9 mouse cellular contexts compared by ENCODE assay signal in genomic region chr2:50066968-50067315, GRCm38 (mm10). TPM values are rescaled to one million over a fixed set of nuclear protein-coding genes. Genes with fewer than 3 reads are reported as not detected.
DNase-seq lines count a peak whose midpoint lies in the region; ATAC-seq and TF ChIP-seq lines count a peak whose summit lies in the region.
"Had no signal": no experiment of that assay in that cellular context is flagged by ENCODE, and none has a peak within 500 bp of the region (broad histone marks: within the 10 kb centered on the region; RNA-seq: fewer than 3 reads in every experiment).

No protein-coding gene starts in this region.

- no peak overlapping the region; the same call in 1 of the 2 replicates for H3K27ac ChIP-seq in heart, embryonic 15.5 days
- H3K27ac ChIP-seq in ES-E14 (ENCODE audit: insufficient read depth, low read depth, low read length, poor library complexity, severe bottlenecking): no peak overlapping the region
- peak overlapping the region; percentile 82 for H3K27ac ChIP-seq in hindbrain, embryonic 10.5 days
- H3K27ac ChIP-seq in midbrain, embryonic 10.5 days (replicated peaks): peak overlapping the region; percentile 81

- peaks cover 9% of the 10 kb centered on the region; the same call in 1 of the 2 replicates for H3K27me3 ChIP-seq in heart, embryonic 15.5 days
- peaks cover 22% of the 10 kb centered on the region; the same call in 1 of the 2 replicates for H3K27me3 ChIP-seq in hindbrain, embryonic 10.5 days (ENCODE audit: insufficient read depth, poor library complexity, severe bottlenecking)
- H3K27me3 ChIP-seq in midbrain, embryonic 10.5 days (ENCODE audit: low read depth, poor library complexity, severe bottlenecking): peaks cover 46% of the 10 kb centered on the region

- H3K36me3 ChIP-seq in heart, embryonic 15.5 days: no peaks in the 10 kb centered on the region
- H3K36me3 ChIP-seq in ES-E14 (ENCODE audit: control insufficient read depth, insufficient read depth, low read length, poor library complexity, severe bottlenecking): no peaks in the 10 kb centered on the region
- H3K36me3 ChIP-seq in hindbrain, embryonic 10.5 days: no peaks in the 10 kb centered on the region
- no peaks in the 10 kb centered on the region for H3K36me3 ChIP-seq in midbrain, embryonic 10.5 days

- DNase-seq in heart, adult 18-20 months: no peak
- no peak for DNase-seq in ES-E14 (ENCODE audit: low read depth, low spot score)
- no peak for DNase-seq in hindbrain, embryonic 10.5 days (ENCODE audit: low spot score)
- DNase-seq in midbrain, embryonic 10.5 days (ENCODE audit: low spot score): no peak
- DNase-seq in spleen, postnatal 10 days (ENCODE audit: low spot score in 2 of 2): no peak
- no peak for DNase-seq in thymus, postnatal 36 days
- DNase-seq in adrenal gland, postnatal 36 days: no peak
- DNase-seq: cerebellum, adult 11-12 months had no signal

- 2% methylated on average over 9 of the region's 9 CpGs for WGBS in heart, embryonic 15.5 days
- 2% methylated on average over 9 of the region's 9 CpGs for WGBS in hindbrain, embryonic 10.5 days
- WGBS in midbrain, embryonic 10.5 days: 3% methylated on average over 9 of the region's 9 CpGs

- peaks cover 21% of the 10 kb centered on the region for H3K4me1 ChIP-seq in heart, embryonic 15.5 days (replicated peaks)
- no peaks in the 10 kb centered on the region for H3K4me1 ChIP-seq in ES-E14 (ENCODE audit: control insufficient read depth in 2 of 2, insufficient read depth in 2 of 2, low read length in 2 of 2, poor library complexity in 1 of 2)
- H3K4me1 ChIP-seq in hindbrain, embryonic 10.5 days (replicated peaks): peaks cover 21% of the 10 kb centered on the region
- H3K4me1 ChIP-seq in midbrain, embryonic 10.5 days: peaks cover 24% of the 10 kb centered on the region

- peak overlapping the region; percentile 58 for H3K9ac ChIP-seq in heart, embryonic 15.5 days
- peak overlapping the region; percentile 54; the same call in 1 of the 2 replicates for H3K9ac ChIP-seq in ES-E14 (ENCODE audit: insufficient read depth, low read depth, low read length, poor library complexity, severe bottlenecking)

- in situ Hi-C loops in ES-E14 (cut with MboI; ENCODE audit: low sequenced_read_pairs in 2 of 2, unreplicated experiment in 2 of 2): no loop called here

- ATAC-seq in heart, embryonic 15.5 days (replicated peaks; ENCODE audit: insufficient number of reproducible peaks, insufficient read depth, low FRiP score, low read depth): no peak

- H3K9me3 ChIP-seq in heart, embryonic 15.5 days (replicated peaks): no peaks in the 10 kb centered on the region
- H3K9me3 ChIP-seq in ES-E14 (ENCODE audit: control insufficient read depth, insufficient read depth, low read depth, low read length): no peaks in the 10 kb centered on the region
- no peaks in the 10 kb centered on the region for H3K9me3 ChIP-seq in hindbrain, embryonic 10.5 days
- H3K9me3 ChIP-seq in midbrain, embryonic 10.5 days (replicated peaks): no peaks in the 10 kb centered on the region

- peak overlapping the region; percentile 94 for H3K4me2 ChIP-seq in heart, embryonic 15.5 days

- H3K4me3 ChIP-seq in heart, embryonic 15.5 days: peak overlapping the region; percentile 68
- H3K4me3 ChIP-seq in ES-E14 (ENCODE audit: insufficient read depth in 1 of 2, low read depth in 1 of 2, low read length in 2 of 2, poor library complexity in 1 of 2, severe bottlenecking in 1 of 2): peak overlapping the region; percentile 77 to 83
- peak overlapping the region; percentile 72 for H3K4me3 ChIP-seq in hindbrain, embryonic 10.5 days
- peak overlapping the region; percentile 77 for H3K4me3 ChIP-seq in midbrain, embryonic 10.5 days

TF ChIP-seq in ES-E14, 5 proteins besides CTCF, POLR2A, EP300 and RAD21:
- TF ChIP-seq HCFC1 (IDR thresholded peaks at IDR 0.05; ENCODE audit: borderline replicate concordance, insufficient read depth, low read length) (no peak), CHD2 (IDR thresholded peaks at IDR 0.05; ENCODE audit: low read depth, low read length) (no peak), MAFK (IDR thresholded peaks at IDR 0.05; ENCODE audit: insufficient read depth, low read depth, low read length) (no peak), ZNF384 (IDR thresholded peaks at IDR 0.05; ENCODE audit: low read depth, low read length) (no peak), ZC3H11A (IDR thresholded peaks at IDR 0.05; ENCODE audit: borderline replicate concordance, low read depth, low read length) (no peak)
TF ChIP-seq in ES-E14: peak in this region for 0.

RNA-seq across cellular contexts. Expression of gene Lypd6, which starts 0.7 kb away (rescaled TPM):
- polyA plus RNA-seq in heart, embryonic 15.5 days (2015; fragmentation: Nextera tagmentation; extraction: Ambion mirVana): 1.8 and 2.7 TPM in 2 replicates
- under 1 TPM; 0.26 to 0.74 TPM for total RNA-seq in heart, adult 18-20 months (2021)
- 1.5 and 3.1 TPM in 2 replicates for total RNA-seq in ES-E14 (2012; rRNA removed)
- polyA plus RNA-seq in hindbrain, embryonic 10.5 days (2016; fragmentation: Nextera tagmentation; extraction: Ambion mirVana): 4.0 and 6.3 TPM in 2 replicates
- polyA plus RNA-seq in midbrain, embryonic 10.5 days (2016; fragmentation: Nextera tagmentation; extraction: Ambion mirVana): 4.3 and 5.2 TPM in 2 replicates
- total RNA-seq in adrenal gland, postnatal 36 days (2021): 10 to 100 TPM in 1 of 2 experiments, 1 to 10 TPM in 1; 6.9 to 24.1 TPM

Comparison
In these comparisons a context has a peak if more than half of its experiments do, and no peak if none do; other contexts are left out.
1. H3K27ac ChIP-seq: peak in hindbrain, embryonic 10.5 days (single experiment) and midbrain, embryonic 10.5 days (single experiment); none in heart, embryonic 15.5 days (single experiment) and ES-E14 (single experiment).
2. Peak in every context shown above with its lines, with median percentiles within 50 percentile points of each other: H3K4me3 ChIP-seq.